Mouse (Mus musculus) left cerebral cortex, adult 11 months (tissue): Measurements from ENCODE around the gene D3Ertd751e.

ENCODE experiments used
- DNase-seq: peaks from one replicate; pipeline ENCODE4 v3.0.0; 2022; ENCODE audit warnings: low spot score

D3Ertd751e gene

DNA sequence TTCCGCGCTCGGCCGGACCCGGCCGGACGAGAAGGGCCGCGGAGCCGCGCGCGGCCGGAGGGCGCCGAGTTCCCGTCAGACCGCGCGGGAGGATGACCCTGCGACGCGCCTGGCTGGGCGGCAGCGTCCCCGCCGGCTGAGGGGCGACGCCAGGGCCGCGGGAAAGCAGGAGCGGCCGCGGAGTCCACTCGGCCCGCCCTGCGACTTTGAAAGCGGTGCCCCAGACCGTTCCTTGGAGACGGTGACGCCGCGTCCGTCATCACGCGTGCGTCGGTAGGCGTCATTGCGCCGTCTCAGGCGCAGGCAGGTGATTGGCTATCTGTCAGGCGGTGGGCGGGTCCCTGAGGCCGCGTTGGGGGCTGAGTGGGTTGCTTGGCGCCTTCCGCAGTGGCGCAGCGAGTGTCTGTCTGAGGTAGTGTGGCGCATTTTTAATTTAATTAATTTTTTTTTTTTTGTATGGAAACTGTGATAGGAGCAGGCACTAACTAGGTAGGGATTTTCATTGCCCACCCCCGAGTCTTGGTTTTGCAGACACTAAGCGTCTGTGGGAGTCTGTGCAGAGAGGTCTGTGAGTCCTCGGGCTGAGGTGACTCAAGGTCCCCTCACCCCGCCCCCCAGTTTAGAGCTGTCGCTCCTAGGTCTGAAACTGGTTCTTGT, at the start of gene D3Ertd751e, which contains the start of gene Sclt1:
Gene D3Ertd751e, plus strand, starts transcription at position 334 of the 657 bp plus-strand sequence.
Gene Sclt1, minus strand, starts transcription at position 237 of the 657 bp plus-strand sequence.
- DNase-seq: peak; percentile 94

DNA sequence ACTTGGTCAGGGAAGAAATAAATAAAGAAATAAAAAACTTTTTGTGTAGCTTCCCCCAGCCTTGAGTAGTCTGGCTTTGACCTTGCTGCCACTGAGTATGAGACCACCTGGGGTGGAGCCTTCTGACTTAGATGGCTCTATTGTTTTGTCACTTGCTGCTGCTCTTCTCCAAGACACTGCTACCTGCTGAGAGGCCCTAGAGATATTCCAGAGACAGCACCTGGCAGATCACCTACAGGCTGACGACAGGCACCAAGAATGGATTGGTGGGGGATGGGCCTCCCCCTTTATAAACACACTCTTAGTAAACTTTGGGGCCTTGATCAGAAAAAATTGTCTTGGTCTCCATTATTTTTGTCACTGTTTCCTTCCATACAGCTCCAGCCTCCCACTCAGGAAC, 46.7 kb upstream of the D3Ertd751e start:
- no peak for DNase-seq

- peak; percentile 13 for DNase-seq
Measured at GRCm38 (mm10) chr3:41741601-41742277, 672 bp upstream of the D3Ertd751e start.

DNA sequence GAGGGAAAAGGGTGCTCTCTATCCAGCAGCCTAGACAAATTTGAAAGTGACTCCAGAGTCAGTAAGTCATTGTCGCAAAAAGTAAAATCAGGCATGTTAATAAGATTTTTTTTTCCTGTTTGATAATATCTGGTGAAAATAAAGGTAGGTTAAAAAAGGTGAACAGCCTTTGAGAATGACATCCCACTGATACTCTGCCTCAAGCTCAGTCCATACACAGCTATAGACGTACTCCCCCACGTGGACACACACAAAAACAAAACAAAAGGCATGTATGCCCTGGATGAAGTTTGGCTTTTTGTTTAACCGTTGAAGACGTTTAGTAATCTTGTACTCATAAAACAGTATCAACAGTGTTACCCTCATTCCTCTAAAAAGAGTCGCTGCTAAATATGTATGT, 1.0 kb downstream of the D3Ertd751e start:
- DNase-seq: no peak

GRCm38 (mm10) chr3:41754556-41754955, 12.1 kb downstream of the D3Ertd751e start:
- no peak for DNase-seq

DNA sequence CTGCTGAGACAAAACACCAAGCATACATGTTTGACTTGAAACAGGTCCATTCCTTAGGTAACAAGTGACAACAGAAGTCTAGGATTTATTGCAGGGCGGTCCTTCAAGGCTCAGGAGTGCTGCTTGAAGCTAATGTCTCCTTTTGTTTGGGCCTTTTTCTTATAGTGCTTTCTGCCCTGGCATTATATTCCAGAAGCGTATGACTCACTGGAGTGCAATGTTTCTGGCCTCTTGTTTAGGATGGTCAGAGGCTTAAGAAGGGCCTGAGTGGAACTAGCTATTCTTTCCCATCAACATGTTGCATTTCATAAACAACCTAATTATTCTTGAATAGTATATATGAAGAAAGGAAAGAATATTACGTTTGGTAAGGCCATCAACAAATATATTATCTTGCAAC, 19.7 kb downstream of the D3Ertd751e start:
- DNase-seq: no peak

- no peak for DNase-seq
Measured at GRCm38 (mm10) chr3:41812447-41812846, 70.0 kb downstream of the D3Ertd751e start.
